Mouse (Mus musculus): ENCODE data around the gene Atp6v1e1. TPM values are rescaled to one million over a fixed set of nuclear protein-coding genes. Genes with fewer than 3 reads are reported as not detected.
"Not testable (repeated sequence)": the region's sequence is repeated elsewhere in the genome, so short reads cannot be mapped to it uniquely, and the experiment has no call there.

The Atp6v1e1 gene
- polyA plus RNA-seq, 1 experiment from 2014 or later = 123 TPM

DNA sequence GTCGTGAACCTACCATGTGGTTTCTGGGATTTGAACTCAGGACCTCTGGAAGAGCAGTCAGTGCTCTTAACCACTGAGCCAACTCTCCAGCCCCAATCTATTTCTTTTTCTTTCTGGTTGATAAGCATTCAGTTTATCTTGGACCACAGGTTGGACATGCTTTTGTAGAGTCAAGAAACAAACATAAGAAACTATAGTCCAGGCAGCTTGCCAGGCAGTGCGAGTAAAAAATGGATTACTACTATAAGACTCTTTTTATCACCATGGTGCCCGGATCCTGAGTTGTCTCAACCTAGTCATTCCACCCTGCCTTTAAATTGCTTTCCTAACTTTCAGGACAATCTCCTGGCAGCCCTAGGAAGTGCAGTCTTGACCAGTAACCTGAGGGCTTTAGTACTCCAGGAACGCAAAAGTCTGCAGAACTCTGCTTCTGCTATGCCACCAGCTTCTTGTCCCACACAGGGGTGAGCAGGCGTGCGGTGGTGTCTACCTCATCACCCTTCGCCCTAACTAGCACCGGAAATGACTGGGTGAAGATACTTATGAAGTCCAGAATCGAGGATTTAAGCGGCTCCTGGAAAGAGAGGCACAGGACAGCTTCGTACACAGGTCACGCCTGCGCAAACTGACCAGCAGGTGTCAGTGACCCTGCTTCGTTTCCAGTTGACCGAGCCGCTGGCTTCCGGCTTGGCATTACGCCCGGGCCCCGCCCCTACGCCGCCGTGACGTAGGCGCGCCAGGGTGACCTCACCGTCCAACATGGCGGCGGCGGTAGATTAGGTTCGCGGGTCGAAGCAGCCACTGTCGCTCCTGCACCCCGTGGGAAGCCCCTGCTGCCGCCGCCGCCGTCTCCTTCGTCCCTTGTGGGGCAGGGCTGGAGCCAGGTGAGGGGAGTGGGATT lies 13.1 kb upstream of the Atp6v1e1 start, which contains the start of gene Bcl2l13:
Bcl2l13 (plus strand) TSS at position 739 of the 901 bp plus-strand sequence.
- 6% methylated on average over 40 of the region's 40 CpGs for WGBS
- peak within 1 kb of the TSS; percentile 93 for H3K4me3 ChIP-seq
- peak within 1 kb of the TSS; percentile 98 for H3K27ac ChIP-seq (replicated peaks)
- H3K27me3 ChIP-seq (ENCODE audit: low read depth, poor library complexity, severe bottlenecking) = no peaks in the 10 kb centered on the region
- DNase-seq (ENCODE audit: low spot score) = peak; percentile 97
- H3K9me3 ChIP-seq (replicated peaks) = no peaks in the 10 kb centered on the region
- H3K36me3 ChIP-seq = peaks cover 25% of the 10 kb centered on the region
- peaks cover 17% of the 10 kb centered on the region for H3K4me1 ChIP-seq

DNA sequence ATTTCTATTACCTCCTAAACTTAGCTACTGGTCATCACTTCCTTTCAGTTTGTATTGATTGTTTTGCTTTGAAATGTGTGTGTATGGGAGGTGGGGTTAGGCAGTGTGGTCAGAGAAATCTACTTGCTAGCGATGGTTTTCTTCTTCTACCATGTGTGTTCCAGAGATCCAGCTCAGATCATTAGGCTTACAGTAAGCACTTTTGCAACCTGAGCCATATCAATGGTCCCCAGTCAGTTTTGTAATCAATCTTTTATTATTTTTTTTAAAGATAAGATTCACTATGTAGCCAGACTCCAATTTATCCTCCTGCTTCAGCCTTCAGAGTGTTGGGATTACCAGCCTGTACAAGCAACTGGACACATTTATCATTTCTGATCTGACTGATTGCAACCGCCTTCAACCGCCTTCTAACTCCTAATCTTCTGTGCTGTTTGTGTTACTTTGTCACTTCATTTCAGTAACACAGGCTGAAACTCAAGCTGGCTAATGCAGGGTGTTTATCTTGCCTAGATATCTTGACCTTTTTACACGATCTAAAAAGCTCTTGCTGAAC lies 12.3 kb upstream of the Atp6v1e1 start:
- no peak overlapping the region for H3K4me3 ChIP-seq
- no peak overlapping the region for H3K27ac ChIP-seq (replicated peaks)
- no peaks in the 10 kb centered on the region for H3K27me3 ChIP-seq (ENCODE audit: low read depth, poor library complexity, severe bottlenecking)
- H3K9me3 ChIP-seq (replicated peaks) = no peaks in the 10 kb centered on the region
- H3K4me1 ChIP-seq = peaks cover 17% of the 10 kb centered on the region
- WGBS = 92% methylated on average over 4 of the region's 4 CpGs
- no peak for DNase-seq (ENCODE audit: low spot score)
- peaks cover 16% of the 10 kb centered on the region for H3K36me3 ChIP-seq

DNA sequence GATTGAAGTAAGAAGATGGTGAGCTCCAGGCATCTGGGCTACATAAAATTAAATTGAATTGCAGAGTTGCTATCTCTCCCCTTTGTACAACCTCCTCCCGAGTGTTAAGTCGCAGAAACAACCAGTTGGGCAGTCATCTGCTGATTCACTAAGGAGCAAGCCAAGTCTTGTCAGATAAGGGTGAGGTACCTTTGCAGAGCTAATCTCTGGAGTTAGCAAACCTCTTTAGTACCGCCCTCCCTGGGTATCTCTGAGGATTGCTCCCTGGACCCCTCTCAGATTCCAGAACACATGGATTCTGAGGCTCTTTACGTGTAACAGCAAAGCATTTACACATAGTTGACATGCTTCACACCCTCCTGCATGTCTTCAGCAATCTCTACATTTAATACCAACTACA lies 9.5 kb upstream of the Atp6v1e1 start:
- H3K4me1 ChIP-seq = peaks cover 9% of the 10 kb centered on the region
- no peak for DNase-seq (ENCODE audit: low spot score)
- H3K4me3 ChIP-seq = no peak overlapping the region
- H3K27me3 ChIP-seq (ENCODE audit: low read depth, poor library complexity, severe bottlenecking) = no peaks in the 10 kb centered on the region
- 74% methylated on average over 4 of the region's 4 CpGs for WGBS
- H3K27ac ChIP-seq (replicated peaks) = no peak overlapping the region
- no peaks in the 10 kb centered on the region for H3K36me3 ChIP-seq
- no peaks in the 10 kb centered on the region for H3K9me3 ChIP-seq (replicated peaks)

DNA sequence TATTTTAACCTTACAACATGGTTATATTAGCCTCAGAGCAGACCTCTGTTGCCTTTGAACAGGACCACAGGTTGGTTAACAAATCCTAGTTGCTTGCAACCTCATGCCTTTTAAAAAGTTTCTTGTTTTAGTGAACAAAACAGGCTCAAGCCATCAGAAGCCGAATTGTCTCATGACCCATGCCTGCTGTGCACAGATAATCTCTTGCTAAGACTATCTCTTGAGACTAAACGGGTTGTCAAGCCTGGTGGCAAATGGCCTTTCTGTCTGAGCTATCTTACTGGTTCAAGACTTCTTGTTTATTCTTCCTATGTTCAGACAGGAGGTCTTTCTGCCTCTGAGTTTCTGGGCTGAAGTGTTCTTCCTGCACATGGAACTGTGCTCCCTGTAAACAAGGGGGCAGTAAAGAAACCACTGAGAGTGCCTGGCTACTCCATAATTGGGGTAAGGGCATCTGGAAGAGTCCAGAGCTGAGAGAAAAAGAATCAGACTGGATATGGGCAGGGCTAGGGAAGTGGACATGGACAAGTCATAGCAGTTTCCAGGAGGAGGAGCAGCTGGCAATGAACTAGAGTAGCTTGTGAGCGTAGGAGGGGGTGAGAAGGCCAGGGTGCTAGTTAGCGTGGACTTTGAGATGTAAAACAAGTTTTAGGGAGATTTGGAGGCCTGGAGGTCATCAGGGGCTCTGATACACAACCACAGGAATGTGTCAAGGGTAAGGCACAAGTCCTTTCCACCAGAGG lies 8.4 kb upstream of the Atp6v1e1 start:
- no peak for DNase-seq (ENCODE audit: low spot score)
- no peaks in the 10 kb centered on the region for H3K27me3 ChIP-seq (ENCODE audit: low read depth, poor library complexity, severe bottlenecking)
- H3K9me3 ChIP-seq (replicated peaks) = no peaks in the 10 kb centered on the region
- no peak overlapping the region for H3K4me3 ChIP-seq
- no peaks in the 10 kb centered on the region for H3K36me3 ChIP-seq
- no peak overlapping the region for H3K27ac ChIP-seq (replicated peaks)
- H3K4me1 ChIP-seq = peaks cover 5% of the 10 kb centered on the region
- 69% methylated on average over 4 of the region's 4 CpGs for WGBS

DNA sequence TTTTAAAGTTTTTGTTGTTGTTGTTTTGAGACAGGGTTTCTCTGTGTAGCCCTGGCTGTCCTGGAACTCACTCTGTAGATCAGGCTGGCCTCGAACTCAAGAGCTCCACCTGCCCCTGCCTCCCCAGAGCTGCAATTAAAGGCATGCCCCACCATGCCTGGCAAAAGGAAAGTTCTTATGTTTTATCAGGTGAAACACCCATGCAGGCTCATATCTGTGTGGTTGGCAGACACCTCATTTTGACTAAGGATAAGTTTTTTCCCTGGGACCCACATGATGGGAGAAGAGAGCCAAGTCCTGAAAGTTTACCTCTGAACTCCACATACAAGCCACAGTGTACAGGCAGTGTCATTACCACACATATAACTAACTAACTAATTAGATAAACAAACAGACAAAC lies 7.5 kb upstream of the Atp6v1e1 start:
- WGBS = 78% methylated on average over 1 of the region's 1 CpGs
- no peak overlapping the region for H3K27ac ChIP-seq (replicated peaks)
- H3K36me3 ChIP-seq = no peaks in the 10 kb centered on the region
- no peaks in the 10 kb centered on the region for H3K27me3 ChIP-seq (ENCODE audit: low read depth, poor library complexity, severe bottlenecking)
- no peaks in the 10 kb centered on the region for H3K4me1 ChIP-seq
- no peak for DNase-seq (ENCODE audit: low spot score)
- H3K4me3 ChIP-seq = no peak overlapping the region
- H3K9me3 ChIP-seq (replicated peaks) = no peaks in the 10 kb centered on the region

DNA sequence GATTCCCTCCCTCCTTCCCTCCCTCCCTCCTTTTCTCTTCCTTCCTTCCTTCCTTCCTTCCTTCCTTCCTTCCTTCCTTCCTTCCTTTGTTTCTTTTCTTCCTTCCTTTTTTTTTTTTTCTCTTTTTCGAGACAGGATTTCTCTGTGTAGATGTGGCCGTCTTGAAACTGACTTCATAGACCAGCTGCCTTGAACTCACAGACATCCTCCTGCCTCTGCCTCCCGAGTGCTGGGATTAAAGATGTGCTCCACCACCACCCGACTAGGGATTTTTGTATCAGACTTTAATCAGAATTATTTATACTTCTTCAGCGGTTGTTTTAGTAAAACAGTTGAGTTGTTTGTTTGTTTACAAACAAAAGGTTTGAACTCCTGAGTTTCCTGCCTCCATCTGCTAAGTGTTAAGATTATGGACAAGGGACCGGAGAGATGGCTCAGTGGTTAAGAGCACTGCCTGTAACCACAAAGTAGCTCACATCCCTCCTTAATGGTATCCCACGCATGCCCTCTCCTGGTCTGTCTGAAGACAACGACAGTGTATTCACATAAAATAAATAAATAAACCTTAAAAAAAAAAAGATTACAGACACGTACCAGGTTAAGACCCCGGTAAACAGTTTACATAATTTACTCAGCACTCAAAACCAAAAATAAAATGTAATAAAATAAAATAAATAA lies 483 bp upstream of the Atp6v1e1 start:
- DNase-seq (ENCODE audit: low spot score) = no peak
- Histone ChIP-seq H3K27ac (replicated peaks) (peak overlapping the region; percentile 88), H3K9me3 (replicated peaks) (no peaks in the 10 kb centered on the region; the same call in 1 of the 2 replicates), H3K36me3 (peaks cover 23% of the 10 kb centered on the region), H3K4me3 (peak overlapping the region; percentile 96), H3K27me3 (ENCODE audit: low read depth, poor library complexity, severe bottlenecking) (no peaks in the 10 kb centered on the region), H3K4me1 (peaks cover 18% of the 10 kb centered on the region)
- WGBS = 78% methylated on average over 10 of the region's 10 CpGs

DNA sequence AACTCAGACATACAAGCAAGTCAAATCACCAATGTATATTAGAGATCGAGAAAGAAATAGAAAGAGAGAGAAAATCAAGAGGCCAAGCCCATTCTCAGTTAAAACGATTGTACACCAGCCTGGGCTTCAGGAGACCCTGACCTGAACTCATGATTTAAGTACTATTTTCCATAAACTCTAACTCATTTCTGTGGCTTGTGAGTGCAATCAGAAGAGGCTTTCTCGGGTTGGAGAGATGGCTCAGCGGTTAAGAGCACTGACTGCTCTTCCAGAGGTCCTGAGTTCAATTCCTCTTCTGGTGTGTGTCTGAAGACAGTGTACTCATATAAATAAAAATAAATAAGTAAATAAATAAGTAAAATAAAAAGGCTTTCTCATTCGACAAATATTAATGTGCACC lies 878 bp downstream of the Atp6v1e1 start:
- WGBS = 63% methylated on average over 5 of the region's 5 CpGs
- H3K9me3 ChIP-seq (replicated peaks) = peaks cover 10% of the 10 kb centered on the region; the same call in 1 of the 2 replicates
- no peak overlapping the region for H3K27ac ChIP-seq (replicated peaks)

DNA sequence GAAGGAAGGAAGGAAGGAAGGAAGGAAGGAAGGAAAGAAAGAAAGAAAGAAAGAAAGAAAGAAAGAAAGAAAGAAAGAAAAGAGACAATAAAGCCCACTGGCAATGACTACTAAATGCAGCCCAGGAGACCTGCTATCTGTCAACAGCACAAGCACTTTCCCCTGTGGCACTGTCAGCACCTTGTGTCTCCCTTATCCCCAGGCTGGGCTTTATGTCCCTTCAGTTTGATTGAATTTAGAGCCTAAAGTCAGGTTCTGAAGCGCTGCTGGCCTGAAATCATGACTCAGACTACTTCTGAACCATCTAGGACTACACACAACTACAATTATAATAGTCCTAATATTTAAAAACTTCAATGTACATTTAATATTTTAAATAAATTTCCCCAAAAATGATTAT lies 1.7 kb downstream of the Atp6v1e1 start:
- H3K4me3 ChIP-seq = peak overlapping the region; percentile 96; the same call in 1 of the 2 replicates

More for the DNA sequence above, 878 bp downstream of the Atp6v1e1 start:
- no peak for DNase-seq (ENCODE audit: low spot score)
- peak overlapping the region; percentile 96 for H3K4me3 ChIP-seq
- H3K36me3 ChIP-seq = peaks cover 35% of the 10 kb centered on the region
- H3K27me3 ChIP-seq (ENCODE audit: low read depth, poor library complexity, severe bottlenecking) = no peaks in the 10 kb centered on the region
- peaks cover 18% of the 10 kb centered on the region for H3K4me1 ChIP-seq

DNA sequence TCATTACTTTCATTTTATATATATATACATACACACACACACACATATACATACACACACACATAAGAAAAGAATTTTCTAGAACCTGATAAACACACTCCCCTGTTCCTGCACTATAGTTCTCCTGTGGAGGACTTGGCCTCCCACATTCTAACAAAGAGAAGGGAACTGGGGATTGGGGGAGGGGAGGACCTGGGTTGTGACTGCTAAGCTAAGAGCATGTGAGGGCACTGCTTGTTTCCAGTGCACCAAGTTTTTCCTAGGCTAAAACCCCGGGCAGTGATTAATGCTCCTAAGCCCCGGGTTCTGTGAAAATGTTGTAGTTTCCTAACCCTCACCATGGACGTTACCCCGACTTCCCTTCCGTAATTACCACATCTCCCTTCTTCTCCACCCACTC lies 2.4 kb downstream of the Atp6v1e1 start:
- WGBS = 94% methylated on average over 5 of the region's 5 CpGs
- no peak overlapping the region for H3K4me3 ChIP-seq

More for the DNA sequence above, 1.7 kb downstream of the Atp6v1e1 start:
- H3K27ac ChIP-seq (replicated peaks) = no peak overlapping the region
- 95% methylated on average over 1 of the region's 1 CpGs for WGBS
- H3K36me3 ChIP-seq = peaks cover 35% of the 10 kb centered on the region
- peaks cover 10% of the 10 kb centered on the region; the same call in 1 of the 2 replicates for H3K9me3 ChIP-seq (replicated peaks)
- no peak for DNase-seq (ENCODE audit: low spot score)
- peaks cover 18% of the 10 kb centered on the region for H3K4me1 ChIP-seq
- H3K27me3 ChIP-seq (ENCODE audit: low read depth, poor library complexity, severe bottlenecking) = no peaks in the 10 kb centered on the region

DNA sequence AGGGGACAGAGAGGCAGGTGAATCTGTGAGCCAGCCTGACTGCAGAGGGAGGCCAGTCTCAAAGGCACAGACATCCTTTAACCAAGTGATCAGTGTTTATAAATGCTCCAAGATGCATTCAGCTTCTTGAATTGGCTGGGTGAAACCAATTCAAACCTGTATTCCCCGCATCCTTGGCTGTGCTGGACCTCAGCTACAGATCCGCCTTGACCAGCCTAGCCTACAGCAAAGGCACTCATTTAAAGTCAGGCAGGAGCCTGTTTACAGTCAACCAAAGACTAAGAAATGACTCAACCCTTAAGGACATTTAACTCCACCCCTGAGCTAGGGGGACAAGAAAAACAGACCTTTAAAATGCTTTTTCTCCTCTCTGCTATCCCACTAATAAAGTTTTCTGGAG lies 3.3 kb downstream of the Atp6v1e1 start:
- no peak overlapping the region for H3K27ac ChIP-seq (replicated peaks)
- H3K27me3 ChIP-seq (ENCODE audit: low read depth, poor library complexity, severe bottlenecking) = no peaks in the 10 kb centered on the region
- 96% methylated on average over 2 of the region's 2 CpGs for WGBS
- no peak for DNase-seq (ENCODE audit: low spot score)
- peaks cover 10% of the 10 kb centered on the region; the same call in 1 of the 2 replicates for H3K9me3 ChIP-seq (replicated peaks)
- H3K36me3 ChIP-seq = peaks cover 35% of the 10 kb centered on the region
- no peak overlapping the region for H3K4me3 ChIP-seq
- peaks cover 18% of the 10 kb centered on the region for H3K4me1 ChIP-seq

More for the DNA sequence above, 2.4 kb downstream of the Atp6v1e1 start:
- Histone ChIP-seq H3K9me3 (replicated peaks) (peaks cover 10% of the 10 kb centered on the region; the same call in 1 of the 2 replicates), H3K4me1 (peaks cover 18% of the 10 kb centered on the region), H3K36me3 (peaks cover 35% of the 10 kb centered on the region), H3K27me3 (ENCODE audit: low read depth, poor library complexity, severe bottlenecking) (no peaks in the 10 kb centered on the region), H3K27ac (replicated peaks) (no peak overlapping the region)
- DNase-seq (ENCODE audit: low spot score) = no peak

DNA sequence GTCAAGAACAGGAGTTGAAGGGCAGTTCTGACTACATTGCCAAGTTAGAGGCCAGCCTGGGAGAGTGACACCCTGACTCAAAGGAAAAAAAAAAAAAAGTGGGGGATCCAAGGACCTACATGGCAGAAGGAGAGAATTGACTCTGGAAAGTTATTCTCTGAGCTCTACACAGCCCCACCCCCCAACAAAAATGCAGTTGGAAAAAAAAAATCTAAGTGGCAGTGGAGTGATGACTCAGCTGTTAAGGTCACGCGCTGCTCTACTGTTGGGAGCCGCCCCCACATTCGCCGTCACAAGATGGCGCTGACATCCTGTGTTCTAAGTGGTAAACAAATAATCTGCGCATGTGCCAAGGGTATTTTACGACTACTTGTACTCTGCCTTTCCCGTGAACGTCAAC lies 10.6 kb downstream of the Atp6v1e1 start:
- not testable (repeated sequence) for H3K9me3 ChIP-seq (replicated peaks); DNase-seq (ENCODE audit: low spot score); H3K27ac ChIP-seq (replicated peaks); H3K4me3 ChIP-seq; H3K4me1 ChIP-seq; H3K27me3 ChIP-seq (ENCODE audit: low read depth, poor library complexity, severe bottlenecking)
- WGBS = 98% methylated on average over 10 of the region's 10 CpGs
- H3K36me3 ChIP-seq = peaks cover 54% of the 10 kb centered on the region

DNA sequence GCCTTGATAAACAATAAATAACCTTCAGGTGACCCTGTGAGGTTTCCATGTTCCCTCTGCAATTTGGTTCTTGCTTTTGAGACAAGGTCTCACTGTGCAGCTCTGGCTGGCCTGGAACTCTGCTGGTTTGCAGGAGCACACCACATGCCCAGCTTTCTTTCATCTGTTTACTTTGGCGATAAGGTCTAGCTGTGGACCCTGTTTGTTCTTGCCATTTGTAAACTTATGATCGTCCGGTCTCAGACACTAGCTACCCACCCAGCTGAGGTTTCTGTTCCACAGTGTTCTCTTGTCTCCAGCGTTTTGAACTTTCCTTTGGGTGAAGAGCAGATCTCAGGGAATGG lies 14.9 kb downstream of the Atp6v1e1 start:
- no peak for DNase-seq (ENCODE audit: low spot score)
- Histone ChIP-seq H3K4me1 (no peaks in the 10 kb centered on the region), H3K4me3 (no peak overlapping the region), H3K27ac (replicated peaks) (no peak overlapping the region), H3K27me3 (ENCODE audit: low read depth, poor library complexity, severe bottlenecking) (no peaks in the 10 kb centered on the region), H3K36me3 (peaks cover 93% of the 10 kb centered on the region), H3K9me3 (replicated peaks) (no peaks in the 10 kb centered on the region)
- 94% methylated on average over 4 of the region's 4 CpGs for WGBS
